Mouse (Mus musculus) heart, embryonic 16.5 days (tissue): Measurements from ENCODE around the gene Hsd3b1. TPM values are rescaled to one million over a fixed set of nuclear protein-coding genes. Genes with fewer than 3 reads are reported as not detected.
A peak's percentile ranks its signal among the peaks of the same experiment; 100 is the strongest.

Source experiments
- ATAC-seq: fragments of 200-750 bp; cut with Nextera tagmentation; replicated peaks from 2 replicates; pipeline ENCODE4 v1.8.0; 2017; ENCODE audit warnings: moderate number of reproducible peaks; ENCODE audit not compliant: insufficient read depth, low FRiP score; ENCODE audit errors: extremely low read depth
- H3K27ac ChIP-seq: fragments of 300-500 bp; sonication (generic); 2 replicates; pipeline ENCODE4 v1.5.1; 2014; ENCODE audit warnings: mild to moderate bottlenecking, low read length, control low read depth, moderate library complexity
- H3K27me3 ChIP-seq: fragments of 300-500 bp; sonication (generic); 2 replicates; pipeline ENCODE4 v1.6.1; 2014; ENCODE audit warnings: low read length, mixed read lengths; ENCODE audit not compliant: control insufficient read depth, insufficient read depth
- H3K36me3 ChIP-seq: fragments of 300-500 bp; sonication (generic); 2 replicates; pipeline ENCODE4 v1.6.1; 2014; ENCODE audit not compliant: control insufficient read depth, insufficient read depth
- H3K4me1 ChIP-seq: fragments of 300-500 bp; sonication (generic); 2 replicates; pipeline ENCODE4 v1.6.1; 2014; ENCODE audit warnings: low read length, mixed read lengths; ENCODE audit not compliant: control insufficient read depth, insufficient read depth
- H3K4me2 ChIP-seq: fragments of 300-500 bp; sonication (generic); 2 replicates; pipeline ENCODE4 v1.6.1; 2014; ENCODE audit warnings: low read depth, mild to moderate bottlenecking, control low read depth, low read length
- H3K4me3 ChIP-seq: fragments of 300-500 bp; sonication (generic); 2 replicates; pipeline ENCODE4 v1.5.1; 2014; ENCODE audit warnings: mild to moderate bottlenecking, control low read depth, low read length
- H3K9ac ChIP-seq: fragments of 300-500 bp; sonication (generic); 2 replicates; pipeline ENCODE4 v1.6.1; 2014; ENCODE audit warnings: low read length, control low read depth
- H3K9me3 ChIP-seq: fragments of 300-500 bp; sonication (generic); replicated peaks from 2 replicates; pipeline ENCODE4 v1.6.1; 2016; ENCODE audit warnings: low read length; ENCODE audit not compliant: control insufficient read depth
- WGBS: fragments of 180-500 bp; shearing (Covaris S2); extraction: QIAGEN DNeasy Blood & Tissue Kit; methylation state at CpG from one replicate; pipeline ENCODE4 v1.1.7; 2014; 5-methylcytosine and 5-hydroxymethylcytosine counted together
- polyA plus RNA-seq: library from polyadenylated mRNA; unstranded; fragments of >200 nt; fragmentation: Nextera tagmentation; extraction: Ambion mirVana; gene quantifications from 2 replicates; pipeline ENCODE4 v1.2.1, GENCODE M21; 2015

The Hsd3b1 gene
- 0.14 and 0.16 TPM in 2 replicates for polyA plus RNA-seq

GRCm38 (mm10) chr3:98859576-98859975 lies at the start of gene Hsd3b1:
Gene Hsd3b1 (minus strand): TSS chr3:98859794.
- 92% methylated on average over 3 of the region's 3 CpGs for WGBS
- no peak within 1 kb of the TSS for H3K4me3 ChIP-seq
- H3K4me1 ChIP-seq: 0 out of 2 replicates have a peak, but pooled peaks cover 2% of the 10 kb centered on the region
- no peak within 1 kb of the TSS for H3K9ac ChIP-seq
- H3K27me3 ChIP-seq: no peaks in the 10 kb centered on the region; the same call in 1 of the 2 replicates
- no peaks in the 10 kb centered on the region for H3K9me3 ChIP-seq
- H3K27ac ChIP-seq: no peak within 1 kb of the TSS
- no peak for ATAC-seq
- no peaks in the 10 kb centered on the region for H3K36me3 ChIP-seq
- no peak within 1 kb of the TSS for H3K4me2 ChIP-seq

- Histone ChIP-seq H3K27me3 (no peaks in the 10 kb centered on the region), H3K9me3 (no peaks in the 10 kb centered on the region), H3K9ac (no peak overlapping the region), H3K4me3 (no peak overlapping the region), H3K4me2 (no peak overlapping the region), H3K4me1 (no peaks in the 10 kb centered on the region), H3K36me3 (no peaks in the 10 kb centered on the region), H3K27ac (no peak overlapping the region)
- WGBS: 82% methylated on average over 2 of the region's 2 CpGs
- ATAC-seq: no peak
Observed at GRCm38 (mm10) chr3:98897606-98898005, 38.0 kb upstream of the Hsd3b1 start.

DNA sequence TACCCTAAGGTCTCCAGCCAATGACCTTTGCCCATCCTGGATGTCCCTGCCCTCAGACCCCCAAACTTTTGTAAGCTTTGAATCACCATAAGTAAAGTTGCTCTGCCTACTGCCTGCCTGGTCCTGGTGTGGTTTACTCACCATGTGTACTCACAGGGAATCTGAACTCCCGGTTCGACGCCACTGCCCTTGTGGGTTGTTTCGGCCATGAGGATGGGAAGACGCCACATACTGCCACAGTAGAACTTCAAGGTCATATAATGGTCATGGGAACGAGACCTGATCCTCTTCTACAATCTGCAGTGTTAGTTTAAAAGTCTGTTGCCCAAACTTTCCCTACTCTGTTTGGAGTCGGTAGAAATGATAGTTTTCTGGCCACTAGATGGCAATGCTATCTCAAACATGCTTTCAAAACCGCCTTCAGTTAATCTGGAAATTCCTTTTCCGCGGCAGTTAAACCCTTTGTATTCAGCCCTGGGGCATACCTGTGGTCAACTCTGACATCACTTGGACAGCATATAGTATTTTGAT lies 35.5 kb upstream of the Hsd3b1 start:
- H3K9me3 ChIP-seq: no peaks in the 10 kb centered on the region
- ATAC-seq: no peak
- no peak overlapping the region for H3K27ac ChIP-seq
- H3K36me3 ChIP-seq: no peaks in the 10 kb centered on the region
- H3K4me2 ChIP-seq: peak overlapping the region; percentile 46; the same call in 1 of the 2 replicates
- WGBS: 40% methylated on average over 10 of the region's 10 CpGs
- H3K9ac ChIP-seq: no peak overlapping the region
- no peaks in the 10 kb centered on the region for H3K27me3 ChIP-seq
- peak overlapping the region; percentile 33 for H3K4me3 ChIP-seq
- peaks cover 4% of the 10 kb centered on the region for H3K4me1 ChIP-seq

- no peak within 1 kb of the TSS for H3K4me3 ChIP-seq
- no peak within 1 kb of the TSS for H3K4me2 ChIP-seq
- no peak within 1 kb of the TSS for H3K9ac ChIP-seq
- ATAC-seq: no peak
- no peak within 1 kb of the TSS for H3K27ac ChIP-seq
- peaks cover 4% of the 10 kb centered on the region for H3K4me1 ChIP-seq
- H3K36me3 ChIP-seq: no peaks in the 10 kb centered on the region
- H3K9me3 ChIP-seq: no peaks in the 10 kb centered on the region
- no peaks in the 10 kb centered on the region for H3K27me3 ChIP-seq
- WGBS: 75% methylated on average over 3 of the region's 3 CpGs
Observed at GRCm38 (mm10) chr3:98893057-98893772, 33.6 kb upstream of the Hsd3b1 start, which contains the start of gene Hao2. Gene Hao2 (minus strand): TSS chr3:98893239.

DNA sequence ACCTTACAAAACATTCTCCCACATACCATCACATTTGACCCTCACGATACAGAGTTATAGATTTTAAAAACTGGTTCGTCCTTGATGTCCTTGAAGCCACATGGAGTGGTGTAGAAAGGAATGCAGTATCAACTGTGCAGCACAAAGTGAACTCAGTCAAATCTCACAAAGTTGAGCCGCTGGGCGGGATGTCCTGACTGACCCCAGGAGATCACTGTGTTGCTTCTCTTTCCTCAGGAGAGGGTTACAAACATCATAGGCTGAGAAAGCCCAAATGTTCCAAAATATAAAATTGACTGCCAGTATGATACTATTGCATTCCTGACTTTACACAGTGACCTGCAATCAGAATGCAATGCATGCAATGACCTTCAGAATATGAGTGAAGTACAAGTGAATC lies 30.8 kb upstream of the Hsd3b1 start:
- H3K27me3 ChIP-seq: no peaks in the 10 kb centered on the region
- no peaks in the 10 kb centered on the region for H3K36me3 ChIP-seq
- no peak overlapping the region for H3K27ac ChIP-seq
- H3K4me2 ChIP-seq: no peak overlapping the region
- peaks cover 4% of the 10 kb centered on the region for H3K4me1 ChIP-seq
- no peak overlapping the region for H3K9ac ChIP-seq
- H3K9me3 ChIP-seq: no peaks in the 10 kb centered on the region
- no peak overlapping the region for H3K4me3 ChIP-seq
- WGBS: 55% methylated on average over 4 of the region's 4 CpGs
- ATAC-seq: no peak

GRCm38 (mm10) chr3:98888206-98888605 lies 28.6 kb upstream of the Hsd3b1 start:
- Histone ChIP-seq H3K27me3 (no peaks in the 10 kb centered on the region), H3K4me3 (no peak overlapping the region)
- 58% methylated on average over 2 of the region's 2 CpGs for WGBS

DNA sequence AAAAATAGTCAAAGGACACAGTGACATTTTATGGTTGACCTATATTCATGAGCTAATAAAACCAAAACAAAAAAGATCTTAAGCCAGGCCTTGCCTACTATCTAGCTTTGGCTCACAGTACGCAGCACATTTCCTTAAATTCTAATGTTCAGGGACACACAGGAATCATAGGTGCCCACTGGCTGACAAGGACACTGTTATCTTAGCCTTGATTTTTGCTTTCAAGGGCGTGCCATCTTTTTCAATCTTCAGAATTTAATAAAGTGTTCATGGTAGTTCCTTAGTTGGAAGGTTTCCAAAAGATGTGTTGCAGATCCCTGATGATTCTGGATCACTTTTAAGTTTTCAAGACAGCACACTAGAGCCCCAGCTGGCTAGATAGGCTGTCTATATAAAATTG lies 21.2 kb upstream of the Hsd3b1 start:
- no peak for ATAC-seq

More at GRCm38 (mm10) chr3:98888206-98888605, 28.6 kb upstream of the Hsd3b1 start:
- Histone ChIP-seq H3K27ac (no peak overlapping the region), H3K9ac (no peak overlapping the region), H3K36me3 (no peaks in the 10 kb centered on the region), H3K9me3 (no peaks in the 10 kb centered on the region), H3K4me1 (peaks cover 4% of the 10 kb centered on the region), H3K4me2 (no peak overlapping the region)
- no peak for ATAC-seq

GRCm38 (mm10) chr3:98880216-98880615 lies 20.6 kb upstream of the Hsd3b1 start:
- no peak for ATAC-seq
- Histone ChIP-seq H3K4me1 (no peaks in the 10 kb centered on the region), H3K4me2 (no peak overlapping the region), H3K4me3 (no peak overlapping the region), H3K27me3 (no peaks in the 10 kb centered on the region), H3K36me3 (no peaks in the 10 kb centered on the region), H3K9me3 (no peaks in the 10 kb centered on the region), H3K9ac (no peak overlapping the region), H3K27ac (no peak overlapping the region)
- 81% methylated on average over 6 of the region's 6 CpGs for WGBS

More for the DNA sequence above, 21.2 kb upstream of the Hsd3b1 start:
- no peak overlapping the region for H3K4me3 ChIP-seq
- no peak overlapping the region for H3K9ac ChIP-seq
- H3K36me3 ChIP-seq: no peaks in the 10 kb centered on the region
- H3K9me3 ChIP-seq: no peaks in the 10 kb centered on the region
- no peak overlapping the region for H3K4me2 ChIP-seq
- no peak overlapping the region for H3K27ac ChIP-seq
- H3K4me1 ChIP-seq: no peaks in the 10 kb centered on the region
- 86% methylated on average over 2 of the region's 2 CpGs for WGBS
- no peaks in the 10 kb centered on the region for H3K27me3 ChIP-seq

GRCm38 (mm10) chr3:98868219-98868618 lies 8.6 kb upstream of the Hsd3b1 start:
- no peak overlapping the region for H3K4me2 ChIP-seq
- no peaks in the 10 kb centered on the region for H3K36me3 ChIP-seq
- no peaks in the 10 kb centered on the region for H3K9me3 ChIP-seq
- no peaks in the 10 kb centered on the region for H3K4me1 ChIP-seq
- H3K27ac ChIP-seq: no peak overlapping the region
- no peak for ATAC-seq
- 83% methylated on average over 2 of the region's 2 CpGs for WGBS
- no peak overlapping the region for H3K4me3 ChIP-seq
- H3K27me3 ChIP-seq: no peaks in the 10 kb centered on the region
- no peak overlapping the region for H3K9ac ChIP-seq
